Mouse (Mus musculus) G1E (cell line): ENCODE results near the gene Plxnd1.

ENCODE experiments used
- CTCF ChIP-seq: IDR thresholded peaks from 2 replicates; pipeline ENCODE4 v1.5.1; 2012; ENCODE audit warnings: low read depth, low read length, inconsistent platforms, mixed read lengths
- GATA1 ChIP-seq: IDR thresholded peaks from 2 replicates; pipeline ENCODE4 v1.6.1; 2012; ENCODE audit warnings: borderline replicate concordance, low read length, inconsistent platforms, mixed read lengths
- POLR2AphosphoS5 ChIP-seq: IDR thresholded peaks from 2 replicates; pipeline ENCODE4 v1.6.1; 2012; ENCODE audit warnings: low read depth, low read length, inconsistent platforms; ENCODE audit not compliant: insufficient replicate concordance
- TAL1 ChIP-seq: conservative IDR thresholded peaks from 2 replicates; pipeline ENCODE4 v1.6.1; 2012; ENCODE audit warnings: low read depth, low read length, inconsistent platforms, mixed read lengths

GRCm38 (mm10) chr6:115963656-115964055 is 31.1 kb downstream of the Plxnd1 start:
- no peak for TF ChIP-seq TAL1
- TF ChIP-seq CTCF = no peak
- no peak for TF ChIP-seq POLR2AphosphoS5
- TF ChIP-seq GATA1 = no peak
